Mouse (Mus musculus) embryonic fibroblast, embryonic 13.5 days (primary cell): ENCODE data around the gene Map3k4.

Experiments
- CTCF ChIP-seq: IDR thresholded peaks from 2 replicates; pipeline ENCODE4 v1.5.1; 2011; ENCODE audit warnings: mild to moderate bottlenecking, control low read depth, low read length, moderate library complexity, borderline replicate concordance; ENCODE audit not compliant: insufficient read depth
- POLR2A ChIP-seq: IDR thresholded peaks from 2 replicates; pipeline ENCODE4 v1.6.1; 2011; ENCODE audit warnings: low read depth, mild to moderate bottlenecking, control low read depth, low read length, moderate library complexity

DNA sequence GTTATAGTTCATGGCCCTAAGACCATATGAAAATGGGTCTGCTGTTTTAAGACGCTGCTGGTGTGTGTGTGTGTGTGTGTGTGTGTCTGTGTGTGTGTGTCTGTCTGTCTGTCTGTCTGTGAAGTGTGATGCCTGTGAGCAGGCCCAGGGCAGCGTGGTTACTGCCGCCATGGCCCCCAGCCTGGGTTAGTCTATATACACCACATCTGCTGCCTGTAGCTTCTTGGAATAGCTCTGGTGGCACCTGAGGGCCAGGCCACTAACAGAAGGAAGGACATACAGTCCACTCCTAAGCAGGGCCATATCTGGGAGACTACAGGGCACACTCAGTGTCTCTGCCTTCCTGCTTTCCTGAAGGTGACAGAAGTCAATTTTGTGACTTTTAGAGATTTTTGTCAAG, 77.9 kb downstream of the Map3k4 start:
- TF ChIP-seq CTCF (no peak), POLR2A (no peak)
